Mouse (Mus musculus) cerebellum, adult 9-10 months (tissue): ENCODE data around the gene 2510039O18Rik.

Experiments
- DNase-seq: peaks from one replicate; pipeline ENCODE4 v3.0.0; 2022

The 2510039O18Rik gene

DNA sequence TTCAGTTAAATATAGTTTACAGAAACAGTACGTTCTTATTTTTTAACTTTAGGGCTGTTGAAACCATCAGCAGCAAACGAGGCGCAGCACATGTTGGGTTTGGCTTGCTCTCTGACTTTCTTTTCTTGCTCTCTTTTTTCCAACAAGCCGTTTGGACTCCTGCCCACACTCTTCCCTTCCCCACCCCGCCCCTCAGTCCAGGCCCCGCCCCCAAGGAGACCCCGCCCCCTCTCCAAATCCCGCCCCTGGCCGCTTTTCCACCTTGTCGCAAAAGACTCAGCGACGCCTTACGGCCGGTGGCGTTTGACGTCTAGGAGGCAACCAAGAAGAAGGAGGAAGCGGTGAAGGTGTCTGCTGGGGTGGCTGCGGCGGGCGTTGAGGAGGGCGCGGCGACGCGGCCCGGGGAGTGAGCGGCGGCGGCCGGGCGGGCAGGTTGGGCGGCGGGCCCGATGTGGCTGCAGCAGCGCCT, at the start of gene 2510039O18Rik:
Gene 2510039O18Rik (plus strand): TSS at position 320 of the 469 bp plus-strand sequence.
- DNase-seq = peak; percentile 78

DNA sequence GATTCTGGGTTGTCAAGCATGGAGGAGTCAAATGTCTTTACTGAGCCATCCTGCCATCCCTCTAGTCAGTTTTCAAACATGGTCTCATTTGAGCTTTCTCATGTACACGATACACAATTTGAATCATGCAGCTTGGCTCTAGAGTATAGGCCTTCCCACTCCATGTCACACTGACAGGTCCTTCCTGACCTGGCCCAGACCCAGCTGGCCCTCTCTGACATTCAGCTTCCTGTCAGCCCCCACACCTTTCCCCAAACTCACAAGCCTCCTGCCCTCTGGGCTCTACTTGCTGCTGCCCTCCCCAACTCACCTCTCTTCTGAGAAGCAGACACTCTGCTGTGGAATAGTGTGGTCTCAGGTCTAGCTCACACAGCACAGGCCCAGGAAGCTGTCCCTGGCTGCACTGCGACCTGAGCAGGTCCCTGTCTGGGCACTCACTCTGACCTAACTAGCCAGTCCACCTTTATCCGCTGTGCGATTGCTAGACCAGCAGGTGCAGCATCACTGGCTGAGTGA, 44.8 kb upstream of the 2510039O18Rik start:
- DNase-seq = no peak

DNA sequence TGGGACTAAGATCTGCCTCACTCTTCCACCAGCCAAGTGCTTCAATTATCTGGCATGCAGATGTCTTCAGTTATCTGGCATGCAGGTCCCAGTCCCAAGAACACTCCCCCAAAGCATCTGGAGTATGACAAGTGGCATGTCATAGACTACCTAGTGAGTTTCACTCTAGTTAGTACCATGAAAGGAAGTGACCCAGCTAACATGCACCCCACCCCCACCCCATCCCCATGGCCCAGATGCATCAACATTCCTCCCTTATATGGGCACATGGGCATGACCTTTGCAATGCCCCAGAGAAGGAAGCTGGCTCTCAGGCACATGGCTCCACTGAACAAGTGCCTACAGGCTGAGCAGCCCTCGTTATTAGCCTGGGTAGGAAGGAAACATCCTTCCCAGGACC, 44.3 kb upstream of the 2510039O18Rik start:
- DNase-seq = no peak

DNA sequence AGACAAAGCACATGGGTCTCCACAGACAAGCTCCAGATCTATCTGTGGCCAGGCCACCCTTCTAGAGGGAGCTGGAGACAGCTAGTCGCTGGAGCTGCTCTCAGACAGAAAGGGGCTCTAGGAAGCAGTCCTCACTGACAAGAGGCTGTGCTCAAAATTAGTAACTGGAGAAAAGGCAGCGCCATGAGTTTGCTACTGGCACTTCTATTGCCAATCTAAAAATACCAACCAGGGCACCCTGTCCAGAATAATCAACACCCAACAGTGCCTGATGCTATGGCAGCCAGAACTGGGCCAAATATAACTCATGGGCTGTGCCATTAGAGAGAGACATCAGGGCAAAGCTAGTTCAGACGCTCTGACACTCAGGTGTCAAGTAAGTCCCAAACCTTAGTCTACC, 43.3 kb upstream of the 2510039O18Rik start:
- DNase-seq = peak; percentile 57

DNA sequence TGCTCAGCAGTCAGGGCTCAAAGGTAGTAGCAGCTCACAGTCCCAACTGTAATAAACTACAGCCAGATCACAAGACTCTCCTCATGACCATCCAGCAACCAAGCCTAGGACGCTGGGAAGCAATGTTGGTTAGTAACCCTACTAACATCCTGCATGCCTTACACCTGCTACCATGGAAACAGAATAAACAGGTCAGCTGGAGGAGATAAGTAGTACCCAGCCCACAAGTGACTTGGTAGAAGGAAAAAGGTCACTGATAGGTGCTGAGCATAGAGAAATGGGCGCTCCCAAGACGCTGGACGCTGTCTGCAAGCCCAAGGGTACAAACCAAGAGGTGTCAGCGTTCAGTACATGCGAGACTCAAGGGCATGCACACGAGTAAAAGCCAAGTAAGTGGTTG, 40.2 kb upstream of the 2510039O18Rik start:
- no peak for DNase-seq

DNA sequence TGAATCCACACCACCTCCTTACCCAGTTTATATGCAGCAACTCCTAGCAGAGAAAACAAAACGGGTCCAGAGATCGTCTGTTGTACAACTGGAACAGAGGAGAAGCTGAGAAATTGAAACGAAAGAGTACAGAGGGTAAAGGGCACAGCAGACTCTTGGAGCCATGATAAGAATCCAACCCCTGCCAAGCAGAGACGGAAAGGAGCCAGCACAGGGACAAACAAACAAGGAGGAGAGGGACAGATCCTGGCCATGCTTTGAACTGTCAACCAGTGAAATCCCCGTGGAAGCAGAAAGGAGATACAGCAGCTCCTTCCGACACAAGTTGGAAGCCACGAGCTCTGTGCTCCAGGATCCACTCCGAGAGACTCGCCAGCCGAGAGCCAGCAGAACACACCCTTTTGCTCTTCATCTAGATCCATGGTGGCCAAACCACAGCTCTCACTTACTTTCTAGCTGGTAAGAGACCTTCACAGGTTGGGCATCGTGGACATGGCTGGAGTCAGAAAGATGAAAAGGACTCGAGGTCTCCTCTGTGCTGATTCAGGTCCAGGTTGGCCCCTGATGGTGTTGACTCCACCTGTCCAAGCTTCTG, 37.7 kb upstream of the 2510039O18Rik start:
- DNase-seq = no peak

DNA sequence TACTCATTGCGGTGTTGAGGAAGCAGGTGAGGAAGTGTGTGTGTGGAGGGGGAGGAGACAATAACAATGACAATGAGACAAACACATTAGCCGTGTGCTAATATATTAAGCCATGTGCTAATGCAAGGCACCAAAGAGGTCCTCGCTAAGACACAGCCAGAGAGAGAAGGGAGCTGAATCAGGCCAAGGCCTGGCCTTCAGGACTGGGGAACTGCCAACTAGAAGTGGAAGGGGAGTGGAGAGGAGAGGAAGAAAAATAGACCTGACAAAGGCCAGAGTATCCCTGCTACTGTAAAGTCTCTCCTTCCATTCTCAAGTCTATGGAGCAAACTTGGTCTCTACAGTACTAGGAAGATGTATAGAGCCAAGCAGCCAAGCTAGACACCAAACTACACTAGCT, 37.1 kb upstream of the 2510039O18Rik start:
- DNase-seq = no peak

DNA sequence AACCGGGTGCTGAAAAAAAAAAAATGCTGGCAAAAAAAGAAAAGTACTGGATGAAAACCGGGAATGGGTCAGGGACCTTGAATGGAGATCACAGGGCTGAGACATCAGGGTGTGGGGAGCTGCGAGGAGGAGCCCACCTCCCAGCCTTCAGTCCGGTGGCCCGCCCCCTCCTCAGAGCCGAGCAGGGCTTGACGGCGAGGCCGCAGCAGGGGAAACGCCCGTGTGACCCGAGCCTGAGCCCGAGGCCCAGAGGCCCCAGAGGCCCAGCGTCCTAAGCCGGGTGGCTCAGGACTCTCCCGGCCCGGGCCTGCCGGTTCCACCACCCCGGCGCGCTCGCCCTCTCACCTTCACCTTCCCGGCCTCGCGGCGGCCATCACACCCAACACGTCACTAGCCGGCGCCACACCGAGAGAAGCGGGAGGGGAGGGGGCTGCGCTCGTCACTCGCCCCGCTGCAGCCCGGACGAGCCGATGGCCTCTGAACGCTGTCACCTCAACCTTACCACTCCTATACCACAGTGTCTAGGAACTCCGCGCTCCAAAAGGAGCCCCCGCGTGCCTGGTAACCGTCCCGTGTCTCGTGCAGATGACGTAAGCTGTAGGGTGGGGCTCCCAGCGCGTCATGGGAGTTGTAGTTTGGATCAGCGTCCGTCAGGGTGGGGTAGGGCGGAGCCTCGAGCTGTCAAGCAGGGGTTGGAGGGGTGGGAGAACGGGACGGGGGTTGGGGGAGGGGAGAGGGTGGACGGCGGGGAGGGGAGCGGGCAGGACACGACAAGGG, 36.2 kb upstream of the 2510039O18Rik start, which contains the start of gene Mfn2:
Gene Mfn2 (minus strand): TSS at position 392 of the 777 bp plus-strand sequence.
- peak; percentile 96 for DNase-seq

DNA sequence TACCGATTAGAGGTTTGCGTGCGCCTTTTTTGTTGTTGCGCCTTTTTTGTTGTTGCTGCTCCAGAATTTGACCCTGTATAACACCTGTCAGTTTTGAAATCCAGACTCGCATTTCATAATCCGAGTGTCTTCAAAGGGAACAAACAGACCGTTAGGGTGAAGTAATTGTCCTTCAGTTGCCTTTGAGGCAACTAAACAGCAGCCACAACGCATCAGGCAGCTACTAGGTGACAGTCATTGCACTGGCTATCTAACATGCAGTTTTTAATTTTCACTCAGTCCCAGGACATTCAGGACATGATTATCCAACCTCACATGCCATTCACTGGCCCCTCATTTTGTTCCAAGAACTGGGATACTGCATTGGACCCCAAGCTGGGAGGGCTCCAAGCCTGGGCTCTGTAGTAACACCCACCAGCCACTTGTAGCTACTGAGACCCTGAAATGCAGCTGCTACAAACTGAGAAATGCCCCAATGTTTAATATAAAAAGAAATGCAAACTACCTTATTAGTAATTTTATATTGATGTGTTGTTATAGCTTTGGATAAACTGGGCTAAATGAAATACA, 35.5 kb upstream of the 2510039O18Rik start:
- no peak for DNase-seq

DNA sequence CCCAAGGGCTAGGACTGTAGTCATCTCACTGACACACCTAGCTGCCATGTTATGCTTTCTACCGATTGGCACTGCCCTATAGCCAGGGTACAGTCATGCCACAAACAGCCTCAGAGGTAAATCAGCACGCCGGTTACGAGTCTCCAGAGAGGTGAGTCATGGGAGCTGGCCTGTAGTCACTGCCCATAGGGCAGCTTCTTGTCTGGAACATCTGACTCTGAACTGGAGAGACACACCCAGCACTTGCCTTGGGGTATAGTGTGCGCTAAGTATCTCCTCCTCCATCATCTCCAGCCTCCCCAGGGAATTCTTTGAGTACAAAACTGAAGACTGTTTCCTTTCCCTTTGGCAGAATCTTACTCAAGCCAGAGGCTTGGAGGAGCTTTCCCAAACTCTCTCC, 34.5 kb upstream of the 2510039O18Rik start:
- no peak for DNase-seq

DNA sequence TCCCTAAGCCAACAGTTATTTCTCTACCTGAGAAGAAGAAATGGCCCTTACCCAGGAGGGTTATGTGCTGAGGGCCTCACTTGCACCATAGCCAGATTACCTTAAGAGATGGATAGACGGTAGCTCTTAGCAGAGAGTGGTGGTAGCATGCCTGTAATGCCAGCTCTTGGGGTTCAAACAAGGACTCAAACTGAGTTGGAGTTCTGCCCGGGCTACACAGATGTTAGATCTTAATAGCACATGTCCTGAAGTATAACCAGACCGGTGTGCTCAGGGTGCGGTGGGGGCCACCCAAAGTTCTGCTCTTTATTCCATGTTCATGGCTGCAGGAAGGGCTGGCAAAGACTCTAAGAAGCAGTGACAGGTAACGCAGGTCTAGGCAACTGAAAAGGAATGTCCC, 31.2 kb upstream of the 2510039O18Rik start:
- DNase-seq = no peak

DNA sequence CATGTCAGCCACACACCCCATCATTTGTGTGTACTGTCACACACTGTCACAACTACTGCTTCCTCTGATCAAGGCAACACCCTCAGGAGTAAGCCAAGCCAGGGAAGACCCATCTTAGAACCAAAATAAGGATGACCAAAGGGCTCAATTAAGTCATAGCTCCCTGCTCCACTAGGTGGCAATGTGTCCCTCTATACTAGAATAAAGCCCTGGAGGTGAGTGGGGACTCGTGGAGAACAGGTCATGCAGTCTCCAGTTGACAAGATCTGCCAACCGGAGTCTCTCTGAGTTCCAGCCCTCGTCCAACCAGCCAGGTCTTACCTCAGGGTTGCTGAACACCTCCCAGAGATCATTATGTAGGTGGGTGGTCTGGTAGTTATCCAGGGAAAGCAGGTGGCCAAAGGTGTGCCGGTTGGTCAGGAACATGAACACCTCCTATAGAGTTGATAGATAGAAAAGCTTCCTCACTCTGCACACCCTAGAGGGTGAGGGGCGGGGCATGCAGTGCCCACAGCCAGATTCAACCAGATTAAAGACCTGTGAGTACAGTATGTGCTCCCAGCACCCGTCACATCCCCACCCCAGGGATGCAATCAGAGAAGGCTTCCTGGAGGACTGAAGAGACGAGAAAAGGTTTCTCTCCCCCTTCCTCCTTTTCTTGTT, 22.1 kb upstream of the 2510039O18Rik start:
- DNase-seq = no peak

DNA sequence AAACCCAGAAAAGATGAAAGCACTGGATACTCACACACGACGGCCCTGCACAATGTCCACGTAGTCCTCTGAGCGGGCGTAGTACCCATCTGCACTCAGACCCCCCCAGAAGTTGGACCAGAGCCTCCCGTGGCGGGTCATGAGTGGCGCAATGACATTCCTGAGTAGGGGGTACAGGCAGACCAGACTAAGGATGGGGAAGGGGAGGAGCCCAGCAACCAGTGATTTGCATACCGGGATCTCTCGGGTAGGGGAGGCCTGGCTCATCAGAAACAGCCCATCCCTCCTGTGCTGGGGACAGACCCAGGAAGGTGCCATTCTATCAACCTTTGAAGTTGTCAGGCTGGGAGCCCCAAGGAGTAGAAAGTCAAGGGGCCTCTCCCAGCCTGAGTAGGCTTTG, 19.7 kb upstream of the 2510039O18Rik start:
- no peak for DNase-seq

DNA sequence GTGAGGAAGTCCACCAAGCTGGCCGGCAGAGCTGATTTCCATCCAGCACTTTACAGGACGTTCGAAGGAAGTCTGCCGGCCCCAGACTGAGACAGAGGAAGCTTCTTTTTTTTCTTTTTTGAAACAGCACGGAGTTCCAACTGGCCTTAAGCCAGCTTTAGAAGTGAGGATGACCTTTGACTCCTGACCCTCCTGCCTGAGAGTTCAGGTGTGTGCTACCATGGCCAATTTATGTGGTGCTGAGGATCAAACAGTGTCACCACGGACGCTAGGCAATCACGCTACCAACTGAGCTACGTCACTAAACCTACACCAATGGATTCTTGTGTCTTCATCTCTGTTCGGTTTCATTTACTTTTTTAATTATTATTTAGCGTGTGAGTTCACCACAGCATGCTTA, 18.4 kb upstream of the 2510039O18Rik start:
- no peak for DNase-seq

DNA sequence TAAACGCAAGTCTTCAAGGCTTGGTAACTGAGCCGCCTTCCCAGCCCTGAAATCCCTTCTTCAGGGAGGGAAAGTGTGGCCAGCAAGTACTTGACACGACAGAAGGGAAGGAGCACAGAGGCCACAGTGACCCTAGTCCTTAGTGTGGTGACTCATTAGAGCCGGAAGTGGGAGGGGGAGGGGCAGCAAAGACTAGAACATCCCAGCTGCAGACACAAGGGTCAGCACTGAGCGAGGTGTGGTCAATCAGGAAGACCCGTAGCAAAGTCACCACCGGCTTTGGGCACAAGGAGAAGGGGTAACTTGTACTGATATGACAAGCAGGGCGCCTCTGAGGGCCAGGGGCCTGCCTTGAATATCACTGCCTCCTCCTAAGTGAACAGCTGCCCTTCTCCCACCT, 13.0 kb upstream of the 2510039O18Rik start:
- DNase-seq = no peak

DNA sequence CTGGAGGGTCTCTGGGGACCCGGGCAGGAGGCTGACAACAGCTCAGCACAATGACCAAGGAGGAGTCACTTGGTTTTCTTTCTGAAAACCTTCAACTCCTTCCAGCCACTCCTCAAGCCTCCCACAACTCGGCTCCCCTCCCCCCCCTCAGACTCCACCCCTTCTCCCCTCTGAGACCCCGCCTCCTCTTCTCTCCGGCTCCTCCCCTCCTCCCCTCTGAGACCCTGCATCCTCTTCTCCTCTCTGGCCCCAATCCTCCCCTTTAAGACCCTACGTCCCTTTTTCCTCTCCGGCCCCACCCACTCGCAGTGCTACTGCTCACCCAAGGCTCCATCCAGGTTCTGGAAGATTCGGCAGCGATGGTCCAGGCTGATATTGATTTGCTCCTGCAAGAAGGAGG, 12.6 kb upstream of the 2510039O18Rik start:
- no peak for DNase-seq

DNA sequence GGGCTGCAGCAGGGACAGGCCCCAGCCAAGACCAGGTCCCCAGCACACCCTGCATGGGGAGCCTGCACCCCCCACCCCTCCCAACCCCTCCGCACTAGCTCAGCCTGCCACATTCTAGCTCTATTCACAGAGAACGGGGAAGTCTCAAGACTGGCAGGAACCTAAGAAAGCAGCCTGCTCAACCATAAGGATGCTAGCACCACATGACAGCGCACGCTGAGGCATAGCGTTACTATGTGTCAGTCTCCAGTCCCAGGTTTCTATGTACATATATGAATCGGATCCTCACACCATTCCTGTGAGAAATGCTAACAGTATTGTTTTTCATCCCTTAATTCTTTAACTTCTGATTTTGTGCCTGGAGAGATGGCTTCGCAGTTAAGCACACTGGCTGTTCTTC, 12.2 kb upstream of the 2510039O18Rik start:
- DNase-seq = no peak

DNA sequence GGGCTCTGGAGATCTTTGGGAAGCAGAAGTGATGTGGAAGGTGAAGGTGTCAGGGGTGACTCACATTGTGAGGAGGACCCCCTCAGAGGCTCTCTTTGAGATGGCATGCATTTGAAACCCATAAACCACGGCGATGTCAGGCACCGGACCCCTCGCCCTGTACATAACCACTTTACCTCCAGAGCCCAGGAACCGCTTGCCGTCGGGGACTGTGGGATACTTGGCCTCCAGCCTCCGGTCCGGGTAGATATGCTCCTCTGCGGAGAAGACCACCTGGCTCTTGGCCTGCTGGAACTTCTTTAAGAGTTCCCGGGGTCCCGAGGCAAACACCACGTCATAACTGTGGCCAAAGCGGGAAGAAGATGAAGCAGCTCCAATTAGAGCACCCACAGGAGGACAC, 9.7 kb upstream of the 2510039O18Rik start:
- no peak for DNase-seq

DNA sequence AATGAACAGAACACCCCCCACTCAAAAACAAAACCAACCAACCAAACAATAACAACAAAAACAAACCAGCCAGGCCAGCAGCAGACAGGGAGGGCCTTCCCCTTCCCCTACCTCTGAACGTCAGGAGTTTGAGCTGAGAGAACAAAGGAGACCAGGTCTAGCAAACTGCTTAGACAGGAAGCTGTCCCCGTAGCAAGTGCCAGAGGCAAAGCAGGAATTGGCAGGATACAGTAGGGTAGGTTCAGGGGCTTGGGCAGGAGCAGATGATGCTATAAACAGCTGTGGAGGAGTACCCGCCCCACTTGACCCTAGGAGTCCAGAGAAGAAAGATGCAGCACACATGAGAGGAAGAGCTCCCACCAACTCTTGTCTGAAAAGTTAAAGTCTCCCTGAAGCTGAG, 6.6 kb upstream of the 2510039O18Rik start:
- no peak for DNase-seq

DNA sequence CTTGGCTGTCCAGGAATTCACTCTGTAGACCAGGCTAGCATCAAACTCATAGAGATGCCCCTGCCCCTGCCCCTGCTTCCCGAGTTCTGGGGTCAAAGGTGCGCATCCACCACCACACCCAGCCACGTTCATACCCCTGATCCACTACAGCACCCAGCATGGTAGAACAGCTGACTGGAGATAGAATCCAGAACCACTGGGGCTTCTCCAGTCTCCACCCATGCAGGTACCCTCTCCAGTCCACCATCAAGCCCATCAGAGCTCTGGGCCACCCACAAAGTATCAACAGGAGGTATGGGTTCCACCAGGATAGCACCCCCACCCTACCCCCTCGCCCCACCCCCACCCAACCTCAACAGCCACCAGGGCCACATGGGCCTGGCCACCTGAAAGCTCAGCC, 6.1 kb upstream of the 2510039O18Rik start:
- DNase-seq = no peak

DNA sequence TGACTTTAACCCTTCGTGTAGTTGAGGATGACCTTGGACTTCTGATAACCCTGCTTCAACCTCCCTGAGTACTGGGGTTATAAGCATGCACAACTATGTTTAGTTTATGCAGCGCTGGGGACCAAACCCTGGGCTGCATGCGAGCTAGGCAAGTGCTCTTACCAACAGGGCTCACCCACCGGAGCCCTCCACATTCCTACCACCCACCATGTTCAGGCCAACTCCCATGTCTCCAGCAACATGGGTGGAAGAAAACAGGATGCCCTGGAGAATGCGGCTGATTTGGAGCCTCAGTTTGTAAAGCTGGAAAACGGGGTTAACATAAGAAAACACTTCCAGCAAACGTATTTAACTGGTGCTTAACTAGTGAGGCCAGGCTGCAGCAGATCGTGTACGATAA, 4.8 kb upstream of the 2510039O18Rik start:
- DNase-seq = no peak

DNA sequence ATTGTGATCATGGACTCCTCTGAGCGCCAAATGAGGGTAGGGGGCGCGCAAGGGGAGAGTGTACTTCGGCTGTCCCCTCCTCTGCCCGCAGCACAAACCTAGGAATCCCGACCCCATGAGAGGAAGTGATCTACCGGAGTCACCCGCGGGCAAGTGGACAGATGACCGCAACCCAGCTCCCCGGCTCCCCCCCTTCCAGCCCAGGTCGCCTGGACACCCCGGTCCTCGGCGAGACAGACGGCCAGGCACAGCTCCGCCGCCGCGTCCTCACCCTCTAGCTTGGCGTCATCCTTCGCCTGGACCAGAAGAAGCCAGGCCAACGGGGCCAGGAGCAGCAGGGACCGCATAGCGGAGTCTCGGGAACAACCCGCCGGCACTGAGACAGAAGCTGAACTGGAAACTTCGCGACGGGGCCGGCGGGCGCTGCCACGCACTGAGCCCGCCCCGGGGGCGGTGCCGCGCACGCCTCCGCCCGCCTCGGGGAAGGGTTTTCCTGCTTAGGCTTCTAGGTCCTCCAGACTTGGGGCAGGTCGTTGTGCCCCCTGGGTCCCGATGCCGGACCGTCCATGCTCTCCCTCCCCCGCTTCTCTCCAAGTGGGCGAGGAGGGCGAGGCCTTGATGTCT, 4.3 kb upstream of the 2510039O18Rik start, which contains the start of gene Plod1:
Gene Plod1 (minus strand): TSS at position 437 of the 624 bp plus-strand sequence.
- DNase-seq = peak; percentile 62

DNA sequence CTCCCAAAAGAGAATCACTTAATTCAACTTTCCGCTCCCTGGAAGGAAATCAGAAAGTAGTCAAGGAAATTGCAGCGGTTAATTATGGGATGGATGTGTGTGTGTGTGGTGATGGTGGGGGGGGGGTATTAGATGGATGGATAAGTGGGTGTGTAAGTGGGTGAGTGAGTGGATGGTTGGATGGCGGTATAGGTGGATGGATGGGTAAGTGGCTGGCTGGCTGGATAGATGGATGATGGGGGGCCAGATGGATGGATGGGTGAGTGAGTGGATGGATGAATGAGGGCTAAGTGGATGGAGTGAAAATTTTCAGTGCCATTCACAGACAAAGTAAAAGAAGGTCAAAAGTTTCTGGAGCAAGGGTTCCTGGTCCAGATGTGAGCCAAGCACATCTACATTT, 3.7 kb upstream of the 2510039O18Rik start:
- no peak for DNase-seq
